Mouse (Mus musculus): ENCODE results near the gene Ttc9b.

GRCm38 (mm10) chr7:27628190-27628589 lies 25.5 kb upstream of the Ttc9b start:
- TF ChIP-seq CTCF (IDR thresholded peaks at IDR 0.05; ENCODE audit: extremely low read depth, insufficient read length, insufficient replicate concordance, low read depth, low read length) (no peak), POLR2A (IDR thresholded peaks at IDR 0.05; ENCODE audit: low read depth, low read length) (no peak)

Data from small intestine, adult 2 months (tissue).